18 mouse cellular contexts compared by ENCODE assay signal in genomic region chr5:53061532-53062130, GRCm38 (mm10). TPM values are rescaled to one million over a fixed set of nuclear protein-coding genes. Genes with fewer than 3 reads are reported as not detected.
"Had no signal": no experiment of that assay in that cellular context is flagged by ENCODE, and none has a peak within 500 bp of the region (broad histone marks: within the 10 kb centered on the region; RNA-seq: fewer than 3 reads in every experiment).

No protein-coding gene starts in this region.

- H3K27me3 ChIP-seq: lung, embryonic 15.5 days; midbrain, embryonic 12.5 days; neural tube, embryonic 12.5 days had no signal

- H3K4me2 ChIP-seq: lung, embryonic 15.5 days; midbrain, embryonic 12.5 days; neural tube, embryonic 12.5 days had no signal

- H3K9me3 ChIP-seq: lung, embryonic 15.5 days; midbrain, embryonic 10.5 days; midbrain, embryonic 12.5 days; neural tube, embryonic 12.5 days had no signal

- H3K36me3 ChIP-seq: lung, embryonic 15.5 days; midbrain, embryonic 10.5 days; midbrain, embryonic 12.5 days; neural tube, embryonic 12.5 days had no signal

- DNase-seq: lung, adult 18-20 months; lung, postnatal 4 days; midbrain, embryonic 14.5 days; right cerebral cortex, postnatal 14 days; spleen, adult 18-20 months; thymus, adult 18-20 months; thymus, postnatal 14 days; thymus, postnatal 36 days had no signal

- ATAC-seq: lung, postnatal 0 days; midbrain, embryonic 16.5 days had no signal

- H3K27ac ChIP-seq: lung, embryonic 15.5 days; midbrain, embryonic 10.5 days; midbrain, embryonic 12.5 days; neural tube, embryonic 12.5 days had no signal

- H3K9ac ChIP-seq: lung, embryonic 15.5 days; midbrain, embryonic 12.5 days; neural tube, embryonic 12.5 days had no signal

- H3K4me1 ChIP-seq: lung, embryonic 15.5 days; midbrain, embryonic 10.5 days; midbrain, embryonic 12.5 days; neural tube, embryonic 12.5 days had no signal

- H3K4me3 ChIP-seq: lung, embryonic 15.5 days; midbrain, embryonic 10.5 days; midbrain, embryonic 12.5 days; neural tube, embryonic 12.5 days had no signal

RNA-seq across cellular contexts. Expression of gene Slc34a2, which starts 23.8 kb away (rescaled TPM):
- total RNA-seq: megakaryocyte, adult 5-6 weeks; megakaryocyte-erythroid progenitor cell, adult 5-6 weeks had no signal
- polyA plus RNA-seq: midbrain, embryonic 10.5 days; midbrain, embryonic 12.5 days; midbrain, embryonic 14.5 days; neural tube, embryonic 12.5 days; neural tube, embryonic 14.5 days; stomach, embryonic 14.5 days had no signal
